Mouse (Mus musculus) erythroblast, embryonic 14.5 days (primary cell): ENCODE data around the gene Prickle3.

Source experiments
- GATA1 ChIP-seq: IDR thresholded peaks from 2 replicates; pipeline ENCODE4 v1.6.1; 2012; ENCODE audit warnings: low read length, inconsistent platforms, mixed read lengths
- TAL1 ChIP-seq: IDR thresholded peaks from 3 replicates; pipeline ENCODE4 v1.6.1; 2012; ENCODE audit warnings: low read length, inconsistent platforms, mixed read lengths

DNA sequence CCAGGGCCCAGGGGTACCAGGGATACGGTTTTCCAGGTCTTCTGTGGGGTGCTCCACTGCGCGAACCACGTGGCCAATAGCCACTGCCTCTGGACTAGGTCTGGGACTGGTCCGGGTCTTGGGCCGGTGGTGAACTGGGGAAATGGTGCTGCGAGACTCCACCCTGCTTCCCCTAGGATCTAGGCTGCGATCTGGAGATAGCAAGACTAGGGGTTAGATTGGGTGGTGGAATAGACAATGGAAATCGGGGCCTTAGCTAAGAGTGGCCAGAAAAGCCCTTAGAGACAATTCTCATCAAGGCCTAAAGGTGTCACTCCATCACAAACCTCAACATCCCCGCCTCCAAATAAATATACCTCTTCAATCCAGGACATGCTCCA, 17.9 kb downstream of the Prickle3 start:
- TF ChIP-seq GATA1 (no peak), TAL1 (no peak)
